Mouse (Mus musculus): ENCODE measurements around the gene Def8.

GRCm38 (mm10) chr8:123411246-123411645 is 12.1 kb upstream of the Def8 start, which contains the start of gene Tubb3:
- TF ChIP-seq POLR2A (IDR thresholded peaks at IDR 0.05; ENCODE audit: control insufficient read depth, low read depth, low read length) (peak; percentile 67), CTCF (IDR thresholded peaks at IDR 0.05; ENCODE audit: control insufficient read depth, insufficient read depth, insufficient replicate concordance, low read depth, low read length) (no peak)
